Mouse (Mus musculus): Measurements from ENCODE around the gene Pde7b.

GRCm38 (mm10) chr10:20724451-20724850 lies 427 bp downstream of the Pde7b start:
- TF ChIP-seq CTCF (IDR thresholded peaks at IDR 0.05; ENCODE audit: borderline replicate concordance, control insufficient read depth, extremely low read depth, insufficient read depth, low read length, poor library complexity) (no peak), POLR2A (IDR thresholded peaks at IDR 0.05; ENCODE audit: control insufficient read depth, extremely low read depth, insufficient read depth, low read length, poor library complexity) (no peak)

All from thymus, adult 2 months (tissue).